In genomic region chr2:158555252-158555651, GRCm38 (mm10) we compare ENCODE assay signal across 9 mouse cellular contexts. TPM values are rescaled to one million over a fixed set of nuclear protein-coding genes. Genes with fewer than 3 reads are reported as not detected.
DNase-seq lines count a peak whose midpoint lies in the region; ATAC-seq and TF ChIP-seq lines count a peak whose summit lies in the region.
"Had no signal": no experiment of that assay in that cellular context is flagged by ENCODE, and none has a peak within 500 bp of the region (broad histone marks: within the 10 kb centered on the region; RNA-seq: fewer than 3 reads in every experiment).

No protein-coding gene starts in this region.

- no peak for TF ChIP-seq CTCF in brain, embryonic 14.5 days (IDR thresholded peaks at IDR 0.05; ENCODE audit: borderline replicate concordance, extremely low read depth, insufficient read depth, insufficient read length)

- DNase-seq in gastrocnemius, adult 18-20 months (ENCODE audit: low spot score): peak; percentile 32
- no peak for DNase-seq in gastrocnemius, postnatal 10 days
- peak; percentile 49 for DNase-seq in brain, embryonic 14.5 days (ENCODE audit: low read depth)
- peak; percentile 11 to 31 for DNase-seq in heart, postnatal 14 days
- peak; percentile 25 to 45 for DNase-seq in urinary bladder, postnatal 36 days (ENCODE audit: low spot score in 2 of 2)
- no peak for DNase-seq in cerebellum, adult 8-10 months

- intact Hi-C loops in heart, postnatal 14 days (cut with DNase I): no loop called here

- peaks cover 6% of the 10 kb centered on the region for H3K4me1 ChIP-seq in limb, embryonic 12.5 days (replicated peaks)

- no peaks in the 10 kb centered on the region for H3K36me3 ChIP-seq in limb, embryonic 12.5 days
- H3K36me3 ChIP-seq: lung, embryonic 15.5 days had no signal

- no peak for TF ChIP-seq POLR2A in brain, embryonic 14.5 days (IDR thresholded peaks at IDR 0.05; ENCODE audit: borderline replicate concordance, extremely low read depth, insufficient read depth, insufficient read length, poor library complexity, severe bottlenecking)

- no peak overlapping the region for H3K9ac ChIP-seq in limb, embryonic 12.5 days (replicated peaks)
- H3K9ac ChIP-seq: lung, embryonic 15.5 days had no signal

- 2% methylated on average over 7 of the region's 7 CpGs for WGBS in limb, embryonic 12.5 days

- H3K9me3 ChIP-seq in limb, embryonic 12.5 days: 0 out of 2 replicates have a peak, but pooled peaks cover 3% of the 10 kb centered on the region
- H3K9me3 ChIP-seq: lung, embryonic 15.5 days had no signal

- no peak overlapping the region for H3K27ac ChIP-seq in limb, embryonic 12.5 days
- H3K27ac ChIP-seq: lung, embryonic 15.5 days had no signal

- no peak overlapping the region for H3K4me3 ChIP-seq in limb, embryonic 12.5 days (replicated peaks)

- peak overlapping the region; percentile 17; the same call in 1 of the 2 replicates for H3K4me2 ChIP-seq in limb, embryonic 12.5 days

- no peak for ATAC-seq in limb, embryonic 12.5 days (ENCODE audit: insufficient number of reproducible peaks, insufficient read depth, low FRiP score, low TSS enrichment, low read depth)
- ATAC-seq in erythroblast, adult 5-6 weeks (replicated peaks; ENCODE audit: low FRiP score, poor library complexity, severe bottlenecking): no peak

- peaks cover 66% of the 10 kb centered on the region for H3K27me3 ChIP-seq in limb, embryonic 12.5 days

RNA-seq across cellular contexts. Expression of gene Arhgap40, which starts 42.7 kb away (rescaled TPM):
- not detected for total RNA-seq in gastrocnemius, adult 18-20 months (2021)
- not detected for total RNA-seq in gastrocnemius, postnatal 10 days (2021)
- 0.97 and 1.1 TPM in 2 replicates for polyA plus RNA-seq in brain, embryonic 14.5 days (2012; rRNA removed)
- total RNA-seq in heart, postnatal 14 days (2021): under 1 TPM in 1 of 2 experiments, not detected in 1; 0.14 TPM
- polyA plus RNA-seq in limb, embryonic 12.5 days (2016; fragmentation: Nextera tagmentation; extraction: Ambion mirVana): 0.16 and 0.24 TPM in 2 replicates
- not detected in 2 replicates for total RNA-seq in erythroblast, adult 5-6 weeks (2015; ENCODE audit: low replicate concordance)
- total RNA-seq in erythroblast, adult 5-6 weeks (2017; ENCODE audit: low replicate concordance): not detected in 2 replicates
- polyA plus RNA-seq: lung, embryonic 15.5 days had no signal

RNA-seq across cellular contexts. Expression of gene Adig, which starts 52.8 kb away (rescaled TPM):
- total RNA-seq in gastrocnemius, adult 18-20 months (2021): 1 to 10 TPM; 4.0 to 5.9 TPM
- under 1 TPM in 1 of 2 experiments, not detected in 1; 0.75 TPM for total RNA-seq in gastrocnemius, postnatal 10 days (2021)
- polyA plus RNA-seq in brain, embryonic 14.5 days (2012; rRNA removed): 0.86 TPM in 1 of 2 replicates, not detected in the other
- total RNA-seq in heart, postnatal 14 days (2021): 1 to 10 TPM; 1.1 to 4.8 TPM
- polyA plus RNA-seq in limb, embryonic 12.5 days (2016; fragmentation: Nextera tagmentation; extraction: Ambion mirVana): 0.37 TPM in 1 of 2 replicates, not detected in the other
- not detected in 2 replicates for total RNA-seq in erythroblast, adult 5-6 weeks (2015; ENCODE audit: low replicate concordance)
- not detected in 2 replicates for total RNA-seq in erythroblast, adult 5-6 weeks (2017; ENCODE audit: low replicate concordance)
- polyA plus RNA-seq: lung, embryonic 15.5 days had no signal

RNA-seq across cellular contexts. Expression of gene Slc32a1, which starts 55.3 kb away (rescaled TPM):
- total RNA-seq in gastrocnemius, adult 18-20 months (2021): not detected
- total RNA-seq in gastrocnemius, postnatal 10 days (2021): under 1 TPM in 1 of 2 experiments, not detected in 1; 0.11 TPM
- polyA plus RNA-seq in brain, embryonic 14.5 days (2012; rRNA removed): 78.4 and 93.9 TPM in 2 replicates
- not detected for total RNA-seq in heart, postnatal 14 days (2021)
- polyA plus RNA-seq in limb, embryonic 12.5 days (2016; fragmentation: Nextera tagmentation; extraction: Ambion mirVana): not detected in 2 replicates
- not detected in 2 replicates for total RNA-seq in erythroblast, adult 5-6 weeks (2015; ENCODE audit: low replicate concordance)
- total RNA-seq in erythroblast, adult 5-6 weeks (2017; ENCODE audit: low replicate concordance): not detected in 2 replicates
- polyA plus RNA-seq: lung, embryonic 15.5 days had no signal

Comparison
In these comparisons a context has a peak if more than half of its experiments do, and no peak if none do; other contexts are left out.
1. DNase-seq: peak in gastrocnemius, adult 18-20 months (single experiment), brain, embryonic 14.5 days (single experiment), heart, postnatal 14 days (2 of 2) and urinary bladder, postnatal 36 days (2 of 2); none in gastrocnemius, postnatal 10 days (single experiment) and cerebellum, adult 8-10 months (single experiment).